Mouse (Mus musculus) lung, postnatal 0 days (tissue): ENCODE results near the gene Tomm20. TPM values are rescaled to one million over a fixed set of nuclear protein-coding genes. Genes with fewer than 3 reads are reported as not detected.
A peak's percentile ranks its signal among the peaks of the same experiment; 100 is the strongest.
"Not testable (repeated sequence)": the region's sequence is repeated elsewhere in the genome, so short reads cannot be mapped to it uniquely, and the experiment has no call there.

ENCODE experiments used
- ATAC-seq: fragments of 200-750 bp; cut with Nextera tagmentation; 2 replicates; pipeline ENCODE4 v1.8.0; 2017; ENCODE audit warnings: moderate library complexity
- DNase-seq: peaks from one replicate; pipeline ENCODE4 v3.0.0-alpha.2; 2016; ENCODE audit warnings: low spot score
- H3K27ac ChIP-seq: fragments of 300-500 bp; sonication (generic); 2 replicates; pipeline ENCODE4 v1.5.1; 2014; ENCODE audit warnings: antibody characterized with exemption, mild to moderate bottlenecking, low read length, mixed read lengths
- H3K27me3 ChIP-seq: fragments of 300-500 bp; sonication (generic); replicated peaks from 2 replicates; pipeline ENCODE4 v1.6.1; 2014; ENCODE audit warnings: low read length, mixed read lengths; ENCODE audit not compliant: insufficient read depth
- H3K36me3 ChIP-seq: fragments of 300-500 bp; sonication (generic); 2 replicates; pipeline ENCODE4 v1.6.1; 2014; ENCODE audit warnings: low read length, mixed read lengths; ENCODE audit not compliant: insufficient read depth
- H3K4me1 ChIP-seq: fragments of 300-500 bp; sonication (generic); 2 replicates; pipeline ENCODE4 v1.6.1; 2014; ENCODE audit warnings: antibody characterized with exemption, low read depth, low read length, mixed read lengths; ENCODE audit not compliant: insufficient read depth
- H3K4me2 ChIP-seq: fragments of 300-500 bp; sonication (generic); replicated peaks from 2 replicates; pipeline ENCODE4 v1.6.1; 2014; ENCODE audit warnings: low read depth, mild to moderate bottlenecking, low read length, moderate library complexity, mixed read lengths
- H3K4me3 ChIP-seq: fragments of 300-500 bp; sonication (generic); 2 replicates; pipeline ENCODE4 v1.5.1; 2014; ENCODE audit warnings: low read depth, low read length
- H3K9ac ChIP-seq: fragments of 300-500 bp; sonication (generic); replicated peaks from 2 replicates; pipeline ENCODE4 v1.6.1; 2014; ENCODE audit warnings: low read depth, mild to moderate bottlenecking
- H3K9me3 ChIP-seq: fragments of 300-500 bp; sonication (generic); 2 replicates; pipeline ENCODE4 v1.6.1; 2016; ENCODE audit warnings: low read length, mixed read lengths
- CTCF ChIP-seq: IDR thresholded peaks from 2 replicates; pipeline ENCODE4 v1.5.1; 2016; ENCODE audit warnings: antibody characterized with exemption, mild to moderate bottlenecking
- EP300 ChIP-seq: IDR thresholded peaks from 2 replicates; pipeline ENCODE4 v1.6.1; 2016; ENCODE audit warnings: antibody characterized with exemption, mild to moderate bottlenecking, control low read depth
- WGBS: fragments of 180-500 bp; shearing (Covaris S2); extraction: QIAGEN DNeasy Blood & Tissue Kit; methylation state at CpG from one replicate; pipeline ENCODE4 v1.1.7; 2014; 5-methylcytosine and 5-hydroxymethylcytosine counted together
- polyA plus RNA-seq: library from polyadenylated mRNA; unstranded; fragments of >200 nt; fragmentation: Nextera tagmentation; extraction: Ambion mirVana; gene quantifications from 2 replicates; pipeline ENCODE4 v1.2.1, GENCODE M21; 2015

The Tomm20 gene
- polyA plus RNA-seq, 1 experiment from 2014 or later, result 155 TPM

- WGBS, result 96% methylated on average over 1 of the region's 1 CpGs
These were observed 27.3 kb downstream of the Tomm20 start for GRCm38 (mm10) chr8:126918356-126918755.

GRCm38 (mm10) chr8:126917179-126917905 is 28.3 kb downstream of the Tomm20 start:
- WGBS, result 21% methylated on average over 6 of the region's 6 CpGs
- no peak overlapping the region for H3K9ac ChIP-seq
- H3K4me1 ChIP-seq, result peaks cover 15% of the 10 kb centered on the region; the same call in 1 of the 2 replicates
- H3K27me3 ChIP-seq, result no peaks in the 10 kb centered on the region
- no peak overlapping the region for H3K4me3 ChIP-seq
- H3K9me3 ChIP-seq, result no peaks in the 10 kb centered on the region
- TF ChIP-seq CTCF (peak; percentile 41), EP300 (peak; percentile 93)
- H3K4me2 ChIP-seq, result no peak overlapping the region
- no peaks in the 10 kb centered on the region for H3K36me3 ChIP-seq
- DNase-seq, result peak; percentile 88
- ATAC-seq, result peak; percentile 54
- peak overlapping the region; percentile 81 for H3K27ac ChIP-seq

More at GRCm38 (mm10) chr8:126918356-126918755, 27.3 kb downstream of the Tomm20 start:
- Histone ChIP-seq H3K9ac (no peak overlapping the region), H3K9me3 (no peaks in the 10 kb centered on the region), H3K27me3 (no peaks in the 10 kb centered on the region), H3K4me1 (peaks cover 15% of the 10 kb centered on the region; the same call in 1 of the 2 replicates), H3K4me2 (no peak overlapping the region), H3K27ac (0 out of 2 replicates have a peak overlapping the region, but pooled peaks have one; percentile 43), H3K36me3 (no peaks in the 10 kb centered on the region), H3K4me3 (no peak overlapping the region)
- ATAC-seq, result no peak
- DNase-seq, result no peak
- no peak for TF ChIP-seq CTCF
- no peak for TF ChIP-seq EP300

- no peaks in the 10 kb centered on the region for H3K9me3 ChIP-seq
- no peak for TF ChIP-seq EP300
- TF ChIP-seq CTCF, result no peak
- H3K4me3 ChIP-seq, result no peak overlapping the region
These were observed 29.0 kb downstream of the Tomm20 start for GRCm38 (mm10) chr8:126916611-126917010.

GRCm38 (mm10) chr8:126914609-126915375 is 30.9 kb downstream of the Tomm20 start:
- Histone ChIP-seq H3K4me3 (no peak overlapping the region), H3K36me3 (no peaks in the 10 kb centered on the region), H3K27ac (0 out of 2 replicates have a peak overlapping the region, but pooled peaks have one; percentile 32), H3K4me1 (peaks cover 15% of the 10 kb centered on the region; the same call in 1 of the 2 replicates), H3K27me3 (no peaks in the 10 kb centered on the region), H3K4me2 (no peak overlapping the region), H3K9ac (no peak overlapping the region), H3K9me3 (no peaks in the 10 kb centered on the region)
- ATAC-seq (no peak), DNase-seq (peak; percentile 56)
- TF ChIP-seq CTCF, result no peak
- TF ChIP-seq EP300, result no peak
- WGBS, result 34% methylated on average over 10 of the region's 10 CpGs

More at GRCm38 (mm10) chr8:126916611-126917010, 29.0 kb downstream of the Tomm20 start:
- DNase-seq (no peak), ATAC-seq (no peak)
- Histone ChIP-seq H3K27ac (peak overlapping the region; percentile 81), H3K36me3 (no peaks in the 10 kb centered on the region), H3K4me2 (no peak overlapping the region), H3K4me1 (peaks cover 15% of the 10 kb centered on the region; the same call in 1 of the 2 replicates), H3K27me3 (no peaks in the 10 kb centered on the region), H3K9ac (no peak overlapping the region)
- 58% methylated on average over 4 of the region's 4 CpGs for WGBS

GRCm38 (mm10) chr8:126914107-126914490 is 31.5 kb downstream of the Tomm20 start:
- not testable (repeated sequence) for H3K27ac ChIP-seq
- H3K4me1 ChIP-seq, result peaks cover 19% of the 10 kb centered on the region
- WGBS, result 52% methylated on average over 9 of the region's 10 CpGs

More at GRCm38 (mm10) chr8:126914107-126914490, 31.5 kb downstream of the Tomm20 start:
- not testable (repeated sequence) for H3K36me3 ChIP-seq, ATAC-seq, H3K4me2 ChIP-seq, DNase-seq, H3K9ac ChIP-seq, H3K27me3 ChIP-seq, H3K4me3 ChIP-seq, H3K9me3 ChIP-seq
